Comparison of ENCODE assay signal across 8 mouse cellular contexts in genomic region chr9:75038357-75038688, GRCm38 (mm10). TPM values are rescaled to one million over a fixed set of nuclear protein-coding genes. Genes with fewer than 3 reads are reported as not detected.
DNase-seq lines count a peak whose midpoint lies in the region; ATAC-seq and TF ChIP-seq lines count a peak whose summit lies in the region.

No protein-coding gene starts in this region.

- H3K4me2 ChIP-seq in liver, embryonic 12.5 days = peak overlapping the region; percentile 76

- no peaks in the 10 kb centered on the region for H3K27me3 ChIP-seq in cerebellum, adult 2 months (ENCODE audit: control insufficient read depth, insufficient read depth, low read length)
- no peaks in the 10 kb centered on the region for H3K27me3 ChIP-seq in thymus, adult 2 months (ENCODE audit: control insufficient read depth, insufficient read depth, low read length)
- no peaks in the 10 kb centered on the region for H3K27me3 ChIP-seq in liver, embryonic 12.5 days (replicated peaks)

- ATAC-seq in liver, embryonic 12.5 days = peak; percentile 34

- H3K9me3 ChIP-seq in liver, embryonic 12.5 days (replicated peaks) = no peaks in the 10 kb centered on the region

- TF ChIP-seq POLR2A in cerebellum, adult 2 months (IDR thresholded peaks at IDR 0.05; ENCODE audit: borderline replicate concordance, insufficient read depth, low read length) = no peak
- TF ChIP-seq POLR2A in thymus, adult 2 months (IDR thresholded peaks at IDR 0.05; ENCODE audit: control insufficient read depth, extremely low read depth, insufficient read depth, low read length, poor library complexity) = no peak

- H3K27ac ChIP-seq in cerebellum, adult 2 months (ENCODE audit: insufficient read depth, low read length) = peak overlapping the region; percentile 60; the same call in 1 of the 2 replicates
- no peak overlapping the region for H3K27ac ChIP-seq in thymus, adult 2 months (ENCODE audit: control insufficient read depth, insufficient read depth, low read length)
- peak overlapping the region; percentile 75 for H3K27ac ChIP-seq in liver, embryonic 12.5 days

- no peaks in the 10 kb centered on the region for H3K4me1 ChIP-seq in cerebellum, adult 2 months (ENCODE audit: control insufficient read depth, insufficient read depth, low read length)
- peaks cover 4% of the 10 kb centered on the region for H3K4me1 ChIP-seq in thymus, adult 2 months (replicated peaks; ENCODE audit: control insufficient read depth, insufficient read depth, low read length)
- H3K4me1 ChIP-seq in liver, embryonic 12.5 days = peaks cover 30% of the 10 kb centered on the region

- peak overlapping the region; percentile 97 for H3K4me3 ChIP-seq in cerebellum, adult 2 months (replicated peaks; ENCODE audit: insufficient read depth, low read depth, low read length)
- H3K4me3 ChIP-seq in thymus, adult 2 months (ENCODE audit: control insufficient read depth, insufficient read depth, low read length) = peak overlapping the region; percentile 66
- H3K4me3 ChIP-seq in liver, embryonic 12.5 days = peak overlapping the region; percentile 81

- no peak for DNase-seq in cerebellum, adult 2 months
- DNase-seq in cerebellum, adult 11-12 months = no peak
- no peak for DNase-seq in thymus, adult 2 months
- no peak for DNase-seq in thymus, adult 18-20 months
- no peak for DNase-seq in right cerebral cortex, postnatal 36 days (ENCODE audit: low spot score in 2 of 2)
- no peak for DNase-seq in embryo, embryonic 10.5 days (ENCODE audit: low spot score)
- DNase-seq in thymus, postnatal 36 days = no peak

- TF ChIP-seq CTCF in cerebellum, adult 2 months (IDR thresholded peaks at IDR 0.05; ENCODE audit: borderline replicate concordance, insufficient read depth, low read depth, low read length) = no peak
- no peak for TF ChIP-seq CTCF in thymus, adult 2 months (IDR thresholded peaks at IDR 0.05; ENCODE audit: borderline replicate concordance, control insufficient read depth, extremely low read depth, insufficient read depth, low read length, poor library complexity)

- peaks cover 5% of the 10 kb centered on the region; the same call in 1 of the 2 replicates for H3K36me3 ChIP-seq in thymus, adult 2 months (ENCODE audit: control insufficient read depth, insufficient read depth, low read length)
- peaks cover 20% of the 10 kb centered on the region for H3K36me3 ChIP-seq in liver, embryonic 12.5 days

- under 1% methylated on average over 10 of the region's 10 CpGs for WGBS in cerebellum, adult 2 months
- 1% methylated on average over 10 of the region's 10 CpGs for WGBS in thymus, adult 2 months
- 0% methylated on average over 10 of the region's 10 CpGs for WGBS in liver, embryonic 12.5 days (ENCODE audit: insufficient replicate concordance)

- H3K9ac ChIP-seq in liver, embryonic 12.5 days = peak overlapping the region; percentile 92

RNA-seq across cellular contexts. Expression of gene Arpp19, which starts 0.9 kb away (rescaled TPM):
- polyA plus RNA-seq in cerebellum, adult 2 months (2012; rRNA removed) = 67.2 and 74.5 TPM in 2 replicates
- polyA plus RNA-seq in thymus, adult 2 months (2012; rRNA removed) = 14.5 and 16.1 TPM in 2 replicates
- polyA plus RNA-seq in liver, embryonic 12.5 days (2016; fragmentation: Nextera tagmentation; extraction: Ambion mirVana) = 232 and 236 TPM in 2 replicates

RNA-seq across cellular contexts. Expression of gene Myo5a, which starts 32.5 kb away (rescaled TPM):
- 86.4 and 89.9 TPM in 2 replicates for polyA plus RNA-seq in cerebellum, adult 2 months (2012; rRNA removed)
- polyA plus RNA-seq in thymus, adult 2 months (2012; rRNA removed) = 8.3 and 8.7 TPM in 2 replicates
- polyA plus RNA-seq in liver, embryonic 12.5 days (2016; fragmentation: Nextera tagmentation; extraction: Ambion mirVana) = 3.8 and 3.9 TPM in 2 replicates
